Mouse (Mus musculus): ENCODE results near the gene Epha4. TPM values are rescaled to one million over a fixed set of nuclear protein-coding genes. Genes with fewer than 3 reads are reported as not detected.

Gene Epha4
- polyA plus RNA-seq, 1 experiment from 2014 or later = 29.1 TPM

- peaks cover 44% of the 10 kb centered on the region for H3K27me3 ChIP-seq (replicated peaks; ENCODE audit: low read depth, poor library complexity, severe bottlenecking)
- no peak overlapping the region for H3K27ac ChIP-seq (replicated peaks)
- 87% methylated on average over 18 of the region's 18 CpGs for WGBS
- DNase-seq (ENCODE audit: low spot score) = no peak
- peaks cover 86% of the 10 kb centered on the region for H3K36me3 ChIP-seq (replicated peaks)
- H3K4me3 ChIP-seq = peak overlapping the region; percentile 28
- peaks cover 84% of the 10 kb centered on the region for H3K4me1 ChIP-seq
- H3K9me3 ChIP-seq = no peaks in the 10 kb centered on the region
Observed at GRCm38 (mm10) chr1:77506856-77507200, 8.1 kb downstream of the Epha4 start.

- Histone ChIP-seq H3K27me3 (replicated peaks; ENCODE audit: low read depth, poor library complexity, severe bottlenecking) (peaks cover 44% of the 10 kb centered on the region), H3K27ac (replicated peaks) (no peak overlapping the region), H3K9me3 (no peaks in the 10 kb centered on the region), H3K4me1 (peaks cover 80% of the 10 kb centered on the region), H3K36me3 (replicated peaks) (peaks cover 86% of the 10 kb centered on the region), H3K4me3 (peak overlapping the region; percentile 28)
- WGBS = 48% methylated on average over 21 of the region's 21 CpGs
- DNase-seq (ENCODE audit: low spot score) = no peak
Observed at GRCm38 (mm10) chr1:77506038-77506855, 8.6 kb downstream of the Epha4 start.

GRCm38 (mm10) chr1:77505263-77505662, 9.6 kb downstream of the Epha4 start:
- 79% methylated on average over 8 of the region's 8 CpGs for WGBS
- Histone ChIP-seq H3K4me3 (peak overlapping the region; percentile 28; the same call in 1 of the 2 replicates), H3K36me3 (replicated peaks) (peaks cover 86% of the 10 kb centered on the region), H3K4me1 (peaks cover 76% of the 10 kb centered on the region), H3K27me3 (replicated peaks; ENCODE audit: low read depth, poor library complexity, severe bottlenecking) (peaks cover 43% of the 10 kb centered on the region), H3K9me3 (no peaks in the 10 kb centered on the region), H3K27ac (replicated peaks) (no peak overlapping the region)
- DNase-seq (ENCODE audit: low spot score) = no peak

- H3K27me3 ChIP-seq (replicated peaks; ENCODE audit: low read depth, poor library complexity, severe bottlenecking) = peaks cover 43% of the 10 kb centered on the region
Observed at GRCm38 (mm10) chr1:77504813-77505212, 10.1 kb downstream of the Epha4 start.

DNA sequence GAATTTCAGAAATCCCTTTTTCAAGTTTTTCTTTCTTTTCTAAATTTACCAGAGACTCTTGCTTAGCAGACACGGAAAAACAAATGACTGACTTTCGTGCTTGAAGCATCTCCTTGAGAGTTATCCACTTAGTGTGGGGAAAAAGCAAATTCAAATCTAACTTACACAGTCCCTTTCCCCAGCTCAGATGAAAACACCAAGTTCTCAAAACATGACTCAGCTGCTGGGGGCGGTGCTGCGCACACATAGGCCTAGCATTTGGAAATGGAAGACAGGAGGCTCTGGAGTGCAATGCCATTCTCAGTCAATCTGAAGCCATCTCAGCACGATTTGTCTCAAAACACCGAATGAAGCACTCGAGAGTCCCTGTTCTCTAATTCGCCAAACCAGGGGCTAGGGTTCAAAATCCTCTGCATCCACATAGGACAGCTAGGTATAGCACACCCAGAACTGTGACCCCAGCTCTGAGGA, 11.1 kb downstream of the Epha4 start:
- no peak for DNase-seq (ENCODE audit: low spot score)
- Histone ChIP-seq H3K27ac (replicated peaks) (no peak overlapping the region), H3K27me3 (replicated peaks; ENCODE audit: low read depth, poor library complexity, severe bottlenecking) (peaks cover 37% of the 10 kb centered on the region), H3K4me1 (peaks cover 84% of the 10 kb centered on the region), H3K4me3 (peak overlapping the region; percentile 25; the same call in 1 of the 2 replicates), H3K9me3 (no peaks in the 10 kb centered on the region), H3K36me3 (replicated peaks) (peaks cover 86% of the 10 kb centered on the region)
- 79% methylated on average over 8 of the region's 8 CpGs for WGBS

More at GRCm38 (mm10) chr1:77504813-77505212, 10.1 kb downstream of the Epha4 start:
- no peaks in the 10 kb centered on the region for H3K9me3 ChIP-seq
- 52% methylated on average over 2 of the region's 2 CpGs for WGBS
- peak overlapping the region; percentile 28; the same call in 1 of the 2 replicates for H3K4me3 ChIP-seq
- H3K27ac ChIP-seq (replicated peaks) = no peak overlapping the region
- H3K36me3 ChIP-seq (replicated peaks) = peaks cover 86% of the 10 kb centered on the region
- peaks cover 77% of the 10 kb centered on the region for H3K4me1 ChIP-seq
- DNase-seq (ENCODE audit: low spot score) = no peak

DNA sequence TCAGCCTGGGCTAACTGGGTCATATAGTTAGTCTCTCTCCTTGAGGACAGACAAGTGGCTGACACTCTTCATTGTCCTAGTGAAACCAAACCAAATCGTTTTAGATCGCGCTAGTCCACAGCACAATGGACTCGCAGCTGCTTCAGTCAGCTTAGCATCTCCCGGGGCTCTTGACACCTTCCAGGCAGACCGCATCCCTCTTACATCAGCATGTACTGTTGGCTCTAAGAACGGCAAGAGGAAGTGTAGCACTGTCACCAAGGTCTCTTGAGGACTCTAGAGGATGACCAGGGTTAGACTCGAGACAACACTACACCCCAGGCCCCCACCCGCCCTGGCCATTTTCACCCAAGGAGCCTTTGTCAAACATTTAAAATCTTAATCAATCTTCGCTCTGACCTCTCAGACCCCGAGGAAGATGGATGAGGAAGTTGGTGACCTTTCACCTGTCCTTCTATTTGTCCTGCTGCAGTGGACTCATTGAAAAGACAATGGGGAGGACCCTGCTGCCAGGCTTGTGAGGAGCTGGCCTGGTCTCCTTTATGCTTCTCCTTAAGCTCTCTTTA, 12.3 kb downstream of the Epha4 start:
- H3K27ac ChIP-seq (replicated peaks) = no peak overlapping the region; the same call in 1 of the 2 replicates
- peaks cover 87% of the 10 kb centered on the region for H3K4me1 ChIP-seq
- 31% methylated on average over 11 of the region's 11 CpGs for WGBS
- peaks cover 27% of the 10 kb centered on the region for H3K27me3 ChIP-seq (replicated peaks; ENCODE audit: low read depth, poor library complexity, severe bottlenecking)
- peak; percentile 25 for DNase-seq (ENCODE audit: low spot score)
- H3K4me3 ChIP-seq = 0 out of 2 replicates have a peak overlapping the region, but pooled peaks have one; percentile 23
- no peaks in the 10 kb centered on the region for H3K9me3 ChIP-seq
- H3K36me3 ChIP-seq (replicated peaks) = peaks cover 78% of the 10 kb centered on the region

DNA sequence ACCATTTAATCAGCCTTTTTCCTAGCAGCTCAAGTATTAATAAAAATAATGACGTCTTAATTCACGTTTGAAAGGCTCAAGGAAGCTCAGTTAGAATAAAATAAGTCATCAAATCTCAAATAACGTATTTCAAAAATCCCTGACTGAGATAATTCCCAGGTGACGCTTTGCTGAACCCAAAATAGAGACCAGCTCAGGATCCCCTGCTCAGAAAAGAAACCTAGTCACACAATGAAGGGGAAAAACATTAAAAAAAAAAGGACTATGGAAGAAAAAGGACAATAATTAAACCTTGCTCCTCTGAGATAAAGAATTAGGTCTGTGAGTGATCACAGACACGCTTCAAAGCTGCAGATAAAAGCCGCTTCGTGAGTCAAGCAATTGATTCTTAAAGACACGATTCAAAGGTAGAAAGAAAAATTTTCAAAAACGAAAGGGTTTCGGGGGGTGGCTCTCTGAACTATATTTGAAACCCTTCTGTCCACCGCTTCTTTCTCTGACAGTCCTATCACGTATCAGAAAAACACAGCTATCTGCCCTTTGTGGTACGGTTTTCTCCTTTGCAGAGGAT, 13.4 kb downstream of the Epha4 start:
- Histone ChIP-seq H3K27ac (replicated peaks) (no peak overlapping the region), H3K4me3 (no peak overlapping the region), H3K27me3 (replicated peaks; ENCODE audit: low read depth, poor library complexity, severe bottlenecking) (peaks cover 17% of the 10 kb centered on the region; the same call in 1 of the 2 replicates), H3K9me3 (no peaks in the 10 kb centered on the region), H3K4me1 (peaks cover 87% of the 10 kb centered on the region), H3K36me3 (replicated peaks) (peaks cover 68% of the 10 kb centered on the region)
- DNase-seq (ENCODE audit: low spot score) = no peak
- 79% methylated on average over 13 of the region's 13 CpGs for WGBS

GRCm38 (mm10) chr1:77497506-77497905, 17.4 kb downstream of the Epha4 start:
- WGBS = 49% methylated on average over 4 of the region's 4 CpGs
- H3K4me1 ChIP-seq = peaks cover 82% of the 10 kb centered on the region

GRCm38 (mm10) chr1:77496468-77497181, 18.3 kb downstream of the Epha4 start:
- peak overlapping the region; percentile 63 for H3K27ac ChIP-seq (replicated peaks)
- H3K9me3 ChIP-seq = no peaks in the 10 kb centered on the region
- peaks cover 83% of the 10 kb centered on the region for H3K4me1 ChIP-seq
- H3K4me3 ChIP-seq = peak overlapping the region; percentile 38
- H3K27me3 ChIP-seq (replicated peaks; ENCODE audit: low read depth, poor library complexity, severe bottlenecking) = 0 out of 2 replicates have a peak, but pooled peaks cover 6% of the 10 kb centered on the region
- H3K36me3 ChIP-seq (replicated peaks) = peaks cover 26% of the 10 kb centered on the region
- peak; percentile 65 for DNase-seq (ENCODE audit: low spot score)
- WGBS = 11% methylated on average over 11 of the region's 11 CpGs

More at GRCm38 (mm10) chr1:77497506-77497905, 17.4 kb downstream of the Epha4 start:
- no peak overlapping the region for H3K4me3 ChIP-seq
- H3K9me3 ChIP-seq = no peaks in the 10 kb centered on the region
- 0 out of 2 replicates have a peak, but pooled peaks cover 6% of the 10 kb centered on the region for H3K27me3 ChIP-seq (replicated peaks; ENCODE audit: low read depth, poor library complexity, severe bottlenecking)
- H3K27ac ChIP-seq (replicated peaks) = no peak overlapping the region
- no peak for DNase-seq (ENCODE audit: low spot score)
- peaks cover 29% of the 10 kb centered on the region for H3K36me3 ChIP-seq (replicated peaks)

DNA sequence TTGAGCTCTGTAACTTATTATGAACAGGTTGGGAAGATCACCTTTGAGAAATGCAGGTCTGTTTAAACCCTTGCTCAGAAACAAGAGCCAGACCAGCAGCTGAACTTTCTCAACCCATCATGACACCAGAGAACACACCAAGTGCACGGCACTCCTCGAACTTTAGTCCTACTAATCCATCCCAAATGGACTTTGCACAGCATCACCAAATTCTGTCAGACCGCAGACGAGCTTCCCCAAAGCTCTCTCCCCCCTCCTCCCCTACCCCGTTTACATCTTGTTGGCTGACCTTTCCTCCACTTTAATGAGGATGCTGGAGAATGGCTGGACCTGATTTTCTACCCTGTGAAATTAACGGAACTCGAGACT, 19.1 kb downstream of the Epha4 start:
- DNase-seq (ENCODE audit: low spot score) = no peak
- 6% methylated on average over 7 of the region's 7 CpGs for WGBS
- Histone ChIP-seq H3K27me3 (replicated peaks; ENCODE audit: low read depth, poor library complexity, severe bottlenecking) (0 out of 2 replicates have a peak, but pooled peaks cover 6% of the 10 kb centered on the region), H3K27ac (replicated peaks) (no peak overlapping the region), H3K4me1 (peaks cover 82% of the 10 kb centered on the region), H3K4me3 (peak overlapping the region; percentile 38; the same call in 1 of the 2 replicates), H3K36me3 (replicated peaks) (peaks cover 29% of the 10 kb centered on the region), H3K9me3 (no peaks in the 10 kb centered on the region)

GRCm38 (mm10) chr1:77495030-77495789, 19.7 kb downstream of the Epha4 start:
- WGBS = 17% methylated on average over 10 of the region's 10 CpGs
- no peak overlapping the region; the same call in 1 of the 2 replicates for H3K27ac ChIP-seq (replicated peaks)
- H3K4me1 ChIP-seq = peaks cover 80% of the 10 kb centered on the region
- H3K9me3 ChIP-seq = no peaks in the 10 kb centered on the region
- no peak overlapping the region for H3K4me3 ChIP-seq
- peaks cover 27% of the 10 kb centered on the region for H3K36me3 ChIP-seq (replicated peaks)
- 0 out of 2 replicates have a peak, but pooled peaks cover 4% of the 10 kb centered on the region for H3K27me3 ChIP-seq (replicated peaks; ENCODE audit: low read depth, poor library complexity, severe bottlenecking)
- DNase-seq (ENCODE audit: low spot score) = no peak
